20 mouse cellular contexts compared by ENCODE assay signal in the genomic region with DNA sequence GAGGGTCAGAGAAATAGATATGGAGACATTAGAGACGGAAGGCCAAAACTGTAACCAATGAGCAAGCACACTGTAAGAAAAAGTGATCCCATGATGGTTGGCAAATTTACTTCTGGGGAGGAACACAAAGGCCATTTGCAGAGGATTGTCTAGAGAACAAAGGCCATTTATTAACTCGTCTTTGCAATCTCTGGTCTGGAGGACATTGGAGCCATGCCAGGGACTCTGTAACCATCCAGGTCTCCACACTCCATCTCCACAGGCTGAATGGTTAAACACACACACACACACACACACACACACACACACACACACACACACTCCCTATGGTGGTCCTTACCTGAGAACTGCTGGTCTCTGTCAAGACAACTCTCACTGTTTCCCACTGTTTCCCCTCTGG.
"Had no signal": no experiment of that assay in that cellular context is flagged by ENCODE, and none has a peak within 500 bp of the region (broad histone marks: within the 10 kb centered on the region; RNA-seq: fewer than 3 reads in every experiment).

No protein-coding gene starts in this region.

- H3K4me2 ChIP-seq: kidney, embryonic 15.5 days; liver, embryonic 13.5 days; midbrain, embryonic 12.5 days; midbrain, embryonic 15.5 days; neural tube, embryonic 12.5 days; neural tube, embryonic 15.5 days had no signal

- DNase-seq: kidney, adult 18-20 months; kidney, postnatal 14 days; liver, embryonic 13.5 days; lung, adult 2 months; lung, postnatal 14 days; lung, postnatal 4 days; right cerebral cortex, adult 18-20 months; right cerebral cortex, postnatal 14 days; right cerebral cortex, postnatal 4 days; thymus, adult 18-20 months; thymus, postnatal 36 days had no signal

- H3K36me3 ChIP-seq: kidney, embryonic 15.5 days; liver, embryonic 13.5 days; midbrain, embryonic 12.5 days; midbrain, embryonic 15.5 days; neural tube, embryonic 12.5 days; neural tube, embryonic 15.5 days had no signal

- H3K9ac ChIP-seq: kidney, embryonic 15.5 days; liver, embryonic 13.5 days; midbrain, embryonic 12.5 days; midbrain, embryonic 15.5 days; neural tube, embryonic 12.5 days; neural tube, embryonic 15.5 days had no signal

- H3K9me3 ChIP-seq: liver, embryonic 13.5 days; midbrain, embryonic 15.5 days; neural tube, embryonic 15.5 days had no signal

- H3K27me3 ChIP-seq: liver, embryonic 13.5 days; midbrain, embryonic 12.5 days; midbrain, embryonic 15.5 days; neural tube, embryonic 15.5 days had no signal

- H3K4me3 ChIP-seq: kidney, embryonic 15.5 days; left cerebral cortex, adult 2 months; liver, embryonic 13.5 days; midbrain, embryonic 12.5 days; midbrain, embryonic 15.5 days; neural tube, embryonic 12.5 days; neural tube, embryonic 15.5 days had no signal

- H3K27ac ChIP-seq: kidney, embryonic 15.5 days; left cerebral cortex, adult 2 months; liver, embryonic 13.5 days; midbrain, embryonic 12.5 days; midbrain, embryonic 15.5 days; neural tube, embryonic 12.5 days; neural tube, embryonic 15.5 days; stomach, postnatal 0 days had no signal

- ATAC-seq: inflammation-experienced regulatory T-cells, adult 6 months; intestine, embryonic 16.5 days; midbrain, embryonic 15.5 days had no signal
